Mouse (Mus musculus): ENCODE measurements at regions not wholly inside any gene's neighbourhood (a gene's known extent, or its start where the extent isn't known, plus 50 kb on each side); places are given as distances from the start of the nearest gene placed in this dataset.

DNA sequence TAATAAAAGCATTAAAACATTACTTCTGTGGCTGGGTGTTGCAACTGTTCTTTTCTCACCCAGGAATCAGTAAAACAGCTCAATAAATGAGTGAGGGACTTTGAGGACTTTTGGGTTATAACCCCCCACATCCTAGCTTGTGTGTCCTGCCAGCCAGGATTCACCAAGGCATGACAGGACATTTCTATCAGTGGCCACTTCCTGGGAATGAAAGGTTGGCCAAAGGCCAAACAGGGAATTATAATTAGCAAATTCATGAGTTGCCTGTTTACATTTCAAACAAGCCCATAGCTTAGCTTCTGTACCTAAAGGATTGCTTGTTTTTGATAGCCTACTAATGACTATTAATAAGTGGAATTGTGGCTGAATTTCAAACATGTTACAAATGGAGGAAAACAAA is 85.6 kb upstream of the Sox14 start:
- H3K27ac ChIP-seq (ENCODE audit: low read depth, low read length), result no peak overlapping the region
- H3K4me1 ChIP-seq (ENCODE audit: insufficient read depth), result no peaks in the 10 kb centered on the region
- no peak for DNase-seq
- no peaks in the 10 kb centered on the region for H3K9me3 ChIP-seq (ENCODE audit: low read length)
- peaks cover 6% of the 10 kb centered on the region; the same call in 1 of the 2 replicates for H3K27me3 ChIP-seq (ENCODE audit: insufficient read depth, low read length)
- TF ChIP-seq CTCF (IDR thresholded peaks at IDR 0.05; ENCODE audit: low read depth), result no peak
- no peaks in the 10 kb centered on the region for H3K36me3 ChIP-seq (ENCODE audit: insufficient read depth)
- no peak for ATAC-seq
- H3K9ac ChIP-seq, result no peak overlapping the region
- no peak overlapping the region for H3K4me3 ChIP-seq (ENCODE audit: low read depth, low read length)
- H3K4me2 ChIP-seq (ENCODE audit: low read depth), result no peak overlapping the region

DNA sequence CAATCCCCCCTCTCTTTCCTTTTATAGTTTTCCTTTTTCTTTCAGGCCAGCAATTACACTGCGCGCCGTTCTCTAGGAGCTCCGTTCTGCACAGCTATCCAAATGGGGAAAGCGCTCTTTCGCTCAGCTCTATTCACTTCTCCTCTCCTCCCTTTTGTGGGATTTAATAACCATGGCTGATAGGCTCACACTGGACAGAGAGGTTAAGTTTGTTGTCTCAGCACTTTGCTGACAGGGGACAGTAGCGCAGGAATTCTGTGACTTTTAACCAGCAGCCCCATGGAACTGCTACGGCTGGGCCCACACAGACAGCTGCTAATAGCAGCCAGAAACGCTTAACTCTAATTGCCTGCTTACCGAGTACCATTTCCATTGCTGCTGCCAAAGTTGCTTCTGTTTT is 78.8 kb upstream of the Sox14 start:
- Histone ChIP-seq H3K9me3 (ENCODE audit: low read length) (no peaks in the 10 kb centered on the region), H3K9ac (0 out of 2 replicates have a peak overlapping the region, but pooled peaks have one; percentile 18), H3K4me1 (ENCODE audit: insufficient read depth) (no peaks in the 10 kb centered on the region; the same call in 1 of the 2 replicates), H3K27ac (ENCODE audit: low read depth, low read length) (no peak overlapping the region), H3K4me3 (ENCODE audit: low read depth, low read length) (no peak overlapping the region), H3K36me3 (ENCODE audit: insufficient read depth) (no peaks in the 10 kb centered on the region), H3K4me2 (ENCODE audit: low read depth) (peak overlapping the region; percentile 39), H3K27me3 (ENCODE audit: insufficient read depth, low read length) (peaks cover 6% of the 10 kb centered on the region; the same call in 1 of the 2 replicates)
- DNase-seq (peak; percentile 48), ATAC-seq (peak; percentile 69; the same call in 1 of the 2 replicates)
- WGBS, result 8% methylated on average over 10 of the region's 10 CpGs
- TF ChIP-seq CTCF (IDR thresholded peaks at IDR 0.05; ENCODE audit: low read depth), result no peak

DNA sequence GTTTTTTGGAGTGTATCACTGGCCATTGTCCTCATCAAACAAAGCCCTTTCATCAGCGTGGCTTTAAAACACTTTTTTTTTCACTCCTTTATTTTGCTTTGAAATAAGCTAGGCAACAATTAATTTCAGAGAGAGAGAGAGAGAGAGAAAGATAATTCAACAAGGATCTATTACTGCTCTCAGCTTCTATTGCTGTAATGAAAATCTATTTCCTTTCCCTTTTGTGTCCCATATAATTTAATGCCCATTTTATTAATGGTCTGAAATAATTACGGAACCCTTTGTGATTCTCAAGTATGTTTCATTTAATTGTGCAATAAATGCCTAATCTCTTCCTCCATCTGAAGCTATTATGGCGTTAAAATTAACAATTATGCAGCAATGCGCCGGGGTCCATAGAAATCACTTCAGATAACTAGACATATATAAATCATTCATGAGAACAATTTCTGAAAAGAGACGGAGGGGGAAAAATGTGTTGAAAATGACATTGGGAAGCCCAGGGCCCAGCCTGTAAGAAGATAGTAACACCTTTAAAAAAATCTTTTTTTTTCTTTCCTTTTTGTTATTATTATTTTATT is 78.2 kb upstream of the Sox14 start:
- no peak overlapping the region for H3K4me3 ChIP-seq (ENCODE audit: low read depth, low read length)
- no peaks in the 10 kb centered on the region for H3K36me3 ChIP-seq (ENCODE audit: insufficient read depth)
- 12% methylated on average over 6 of the region's 6 CpGs for WGBS
- TF ChIP-seq CTCF (IDR thresholded peaks at IDR 0.05; ENCODE audit: low read depth), result no peak
- peak; percentile 16; the same call in 1 of the 2 replicates for ATAC-seq
- no peaks in the 10 kb centered on the region for H3K9me3 ChIP-seq (ENCODE audit: low read length)
- no peak overlapping the region for H3K9ac ChIP-seq
- H3K27ac ChIP-seq (ENCODE audit: low read depth, low read length), result no peak overlapping the region
- H3K4me1 ChIP-seq (ENCODE audit: insufficient read depth), result no peaks in the 10 kb centered on the region; the same call in 1 of the 2 replicates
- DNase-seq, result peak; percentile 7
- peaks cover 6% of the 10 kb centered on the region; the same call in 1 of the 2 replicates for H3K27me3 ChIP-seq (ENCODE audit: insufficient read depth, low read length)
- peak overlapping the region; percentile 39; the same call in 1 of the 2 replicates for H3K4me2 ChIP-seq (ENCODE audit: low read depth)

Data from forebrain, postnatal 0 days (tissue).